Mouse (Mus musculus): ENCODE data around the gene Trim41.

GRCm38 (mm10) chr11:48863808-48864207, 46.7 kb upstream of the Trim41 start:
- TF ChIP-seq CTCF (IDR thresholded peaks at IDR 0.05; ENCODE audit: low read depth, low read length) (no peak), POLR2A (IDR thresholded peaks at IDR 0.05; ENCODE audit: extremely low read depth, insufficient read depth, low read length) (no peak)

Data from liver, adult 2 months (tissue).